Mouse (Mus musculus): ENCODE measurements around the gene Nod2.

Gene Nod2

DNA sequence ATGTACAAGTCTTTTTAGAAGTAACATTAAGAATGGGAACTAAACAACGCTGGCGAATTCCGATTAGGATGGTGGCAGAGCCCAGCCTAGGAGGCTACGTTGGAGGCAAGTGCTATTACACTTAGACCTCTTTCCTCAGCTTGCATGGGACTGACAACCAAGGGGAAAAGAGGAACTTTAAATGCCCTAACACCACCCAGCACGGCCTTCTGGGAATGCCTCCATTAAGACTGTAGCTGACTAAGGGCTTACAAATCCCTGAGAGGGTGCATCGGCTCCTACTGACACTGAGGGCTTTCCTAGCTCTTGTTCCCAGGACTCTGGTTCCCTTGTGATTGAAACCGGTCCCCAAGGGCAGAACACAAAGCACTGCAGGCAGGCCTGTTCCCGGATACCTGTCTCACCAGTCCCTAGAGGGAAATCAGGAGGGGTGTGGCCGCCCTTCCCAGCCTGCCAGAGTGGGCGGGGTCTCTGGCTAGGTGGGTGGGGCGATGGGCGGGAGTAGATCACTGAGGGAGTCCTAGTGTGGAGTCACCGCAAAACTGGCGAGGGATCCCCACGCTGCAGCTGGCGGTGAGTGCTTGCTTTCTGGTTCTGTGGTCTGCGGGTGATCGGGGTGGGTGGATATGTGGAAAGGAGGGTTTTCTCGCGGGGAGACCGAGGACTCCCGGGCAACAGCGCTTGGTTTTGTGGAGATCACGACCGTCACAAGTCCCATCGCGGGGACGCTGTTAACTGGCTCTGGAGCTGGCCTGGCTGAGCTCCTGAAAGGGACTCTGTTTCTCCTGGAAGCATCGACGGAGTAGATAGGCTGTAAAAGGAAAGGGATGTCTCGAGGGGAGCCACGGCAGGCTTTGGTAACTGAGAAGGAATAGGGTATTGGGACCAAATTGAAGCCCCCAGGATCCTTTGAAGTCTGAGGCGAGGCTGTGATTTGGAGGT lies at the start of gene Nod2:
Gene Nod2, plus strand, starts transcription at position 479 of the 942 bp plus-strand sequence.
- DNase-seq (ENCODE audit: low read depth) = no peak

DNA sequence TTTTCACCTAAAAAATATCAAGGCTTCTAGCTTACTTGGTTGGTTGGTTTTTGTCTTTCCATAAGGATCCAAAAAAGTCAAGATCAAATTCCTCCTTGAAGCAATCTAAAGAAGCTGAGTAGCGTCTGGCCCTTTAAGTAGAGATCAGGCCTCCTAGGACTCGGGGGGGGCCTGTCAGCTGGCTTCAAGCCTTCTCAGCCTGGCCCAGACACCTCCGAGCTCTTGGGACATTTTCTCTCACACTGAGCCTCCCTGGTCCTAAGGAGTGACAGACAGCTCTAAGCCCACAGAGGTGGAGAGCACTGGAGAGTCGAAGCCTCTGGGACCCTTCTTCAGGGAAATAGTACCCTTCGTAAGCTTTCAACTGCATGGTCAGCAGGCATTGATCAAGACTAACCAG lies 48.5 kb upstream of the Nod2 start:
- no peak for DNase-seq (ENCODE audit: low read depth)

DNA sequence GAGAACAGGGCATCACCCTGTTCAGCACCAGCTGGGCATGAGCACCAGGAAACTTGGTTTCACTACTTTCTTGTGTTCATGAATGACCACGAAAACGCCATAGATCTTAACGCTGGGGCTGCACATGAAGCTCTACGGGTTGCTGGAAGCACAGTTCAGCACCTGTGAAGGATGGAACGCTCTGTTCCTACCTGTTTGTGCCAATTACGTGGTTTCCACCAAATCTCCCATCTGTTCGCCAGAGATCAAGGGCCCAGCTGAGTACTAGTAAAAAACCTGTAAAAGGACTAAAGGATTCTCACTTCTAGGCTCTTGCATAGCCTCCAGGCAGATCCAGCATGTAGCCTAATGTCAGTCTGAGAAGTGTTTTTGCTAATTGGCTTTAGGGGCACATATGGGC lies 47.6 kb upstream of the Nod2 start:
- DNase-seq (ENCODE audit: low read depth) = no peak

DNA sequence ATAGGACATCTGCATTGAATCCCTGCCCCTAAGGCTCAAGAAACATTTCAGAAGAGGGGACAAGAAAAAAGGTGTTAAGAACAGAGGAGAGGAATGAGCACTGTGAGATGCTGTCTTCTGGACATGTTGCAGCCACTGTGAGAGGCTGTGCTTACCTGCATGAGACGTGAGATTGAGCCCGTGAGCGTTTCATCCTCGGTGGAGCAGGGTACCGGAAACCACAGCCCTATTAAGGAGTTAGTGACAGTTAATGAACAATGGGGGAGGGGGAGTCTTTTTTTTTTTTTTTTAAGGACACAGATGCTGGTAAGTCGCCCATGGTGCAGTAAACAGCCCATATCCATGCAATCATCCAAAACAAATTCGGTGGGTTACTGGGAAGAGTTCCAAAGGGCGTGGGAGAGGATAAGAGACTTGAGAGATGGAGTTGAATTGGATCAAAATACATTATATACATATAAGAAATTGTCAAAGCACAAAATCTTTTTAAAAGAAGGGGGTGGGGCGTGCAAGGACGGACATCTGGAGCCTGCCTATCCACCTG lies 43.6 kb upstream of the Nod2 start:
- DNase-seq (ENCODE audit: low read depth) = no peak

DNA sequence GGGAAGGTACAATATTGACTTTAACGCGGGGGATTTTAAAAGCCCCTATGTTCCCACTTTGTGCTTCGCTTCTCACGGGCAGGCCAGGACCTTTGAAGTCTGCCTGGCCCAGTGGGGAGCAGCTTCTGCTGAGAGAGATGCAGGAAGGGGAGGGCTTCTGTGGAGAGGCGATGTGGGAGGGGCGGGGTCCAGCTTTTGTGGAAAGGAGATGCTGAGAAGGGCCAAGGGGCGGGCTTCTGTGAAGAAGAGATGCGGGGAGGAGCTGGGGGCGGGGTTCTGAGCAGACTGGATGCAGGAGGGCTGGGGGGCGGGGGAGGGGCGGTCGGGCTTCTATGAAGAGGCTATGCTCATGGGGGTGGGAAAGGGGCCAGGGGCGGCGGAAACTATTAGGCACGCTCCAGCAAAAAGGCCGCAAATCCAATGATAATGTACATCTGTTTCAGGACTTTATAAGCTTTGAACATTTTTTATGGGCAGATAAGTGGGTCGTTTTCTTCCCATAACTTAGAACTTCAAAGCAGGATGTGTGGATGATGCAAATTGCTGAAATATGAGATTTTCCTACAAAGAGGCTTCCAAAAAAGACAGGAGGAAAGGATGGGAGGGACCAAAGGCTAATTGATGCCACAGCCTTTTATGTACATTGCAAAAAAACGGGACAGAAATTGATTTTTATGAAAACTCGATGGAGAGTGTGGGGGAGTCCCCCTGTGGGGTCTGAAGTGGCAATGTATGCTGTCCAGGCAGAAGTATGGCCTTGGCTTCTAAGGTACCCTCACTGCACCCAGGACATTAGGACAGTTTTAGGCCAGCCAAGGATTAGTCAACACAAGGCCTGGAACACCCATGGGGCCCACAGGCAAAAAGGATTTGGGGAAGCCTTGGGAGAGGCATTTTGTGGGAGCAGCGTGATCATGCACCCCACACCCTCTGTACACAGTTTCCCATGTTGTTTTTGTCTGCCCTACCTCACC lies 42.8 kb upstream of the Nod2 start:
- DNase-seq (ENCODE audit: low read depth) = no peak

DNA sequence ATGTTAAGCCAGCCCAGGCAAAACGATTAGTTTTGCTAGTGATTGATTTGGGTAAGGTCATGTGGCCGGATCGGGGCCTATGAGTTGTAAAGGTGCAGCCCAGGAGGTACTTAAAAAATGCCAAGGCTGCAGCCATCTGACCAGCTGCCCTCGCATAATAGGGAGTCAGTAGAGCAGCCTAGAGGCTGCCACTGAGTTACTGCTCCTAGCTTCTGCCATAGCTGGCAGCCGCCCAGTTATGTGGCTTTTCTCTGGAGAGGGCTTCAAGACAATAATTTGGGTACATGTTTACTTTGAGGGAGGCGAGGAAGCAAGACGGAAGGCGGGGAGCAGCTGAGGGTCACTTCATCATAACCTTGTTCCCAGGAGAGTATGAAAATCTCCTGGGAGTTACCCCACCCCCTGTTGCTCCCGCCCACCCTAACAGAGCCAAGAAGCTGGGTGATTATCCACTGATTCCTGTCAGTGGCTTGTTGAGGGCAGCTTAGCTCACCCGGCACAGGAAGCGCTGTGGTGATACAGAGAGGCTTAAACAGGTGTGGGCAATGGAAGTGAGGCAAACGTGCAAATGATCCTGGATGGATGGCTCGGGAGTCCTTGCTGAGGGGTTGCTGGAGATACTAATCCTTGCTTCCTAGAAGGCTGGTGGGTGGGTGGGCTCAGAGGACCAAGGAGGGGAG lies 41.6 kb upstream of the Nod2 start:
- no peak for DNase-seq (ENCODE audit: low read depth)

DNA sequence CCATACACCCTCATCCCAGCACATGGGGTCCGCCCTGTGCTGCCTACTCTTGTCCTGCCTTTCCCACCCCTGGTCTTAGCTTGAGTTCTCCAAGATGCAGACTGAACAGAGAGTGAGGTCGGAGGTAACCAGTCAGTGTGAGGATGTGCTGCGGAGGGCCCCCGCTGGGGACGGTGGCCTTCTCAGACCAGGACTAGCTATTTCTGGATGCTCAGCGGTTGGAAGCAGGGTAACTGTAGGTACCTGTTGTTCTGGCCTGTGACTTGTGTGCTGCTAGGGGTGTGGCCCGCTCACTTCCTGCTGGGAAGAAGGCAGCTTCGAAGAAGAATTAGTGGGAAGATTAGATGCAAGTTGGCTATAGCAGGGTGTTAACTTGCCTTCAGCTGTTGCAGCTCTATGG lies 38.1 kb upstream of the Nod2 start:
- no peak for DNase-seq (ENCODE audit: low read depth)

DNA sequence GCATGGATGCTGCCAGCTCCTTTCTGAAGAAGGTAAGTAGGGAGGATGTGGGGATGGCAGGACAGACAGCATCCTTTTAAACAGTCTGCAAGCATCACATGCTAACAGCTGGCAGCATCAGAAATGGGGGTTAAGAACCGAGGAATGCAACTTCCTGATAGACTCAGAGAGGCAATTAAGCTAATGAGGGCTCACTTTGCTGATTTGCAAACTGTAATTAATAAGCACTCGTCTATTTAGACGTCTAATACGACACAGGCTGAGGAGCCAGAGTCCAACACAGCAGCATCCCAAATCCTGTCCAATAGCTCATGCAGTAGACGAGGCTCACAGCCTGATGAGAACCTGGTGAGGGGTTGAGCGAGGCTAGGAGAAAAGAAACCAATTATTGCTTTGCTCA lies 36.8 kb upstream of the Nod2 start:
- DNase-seq (ENCODE audit: low read depth) = no peak

DNA sequence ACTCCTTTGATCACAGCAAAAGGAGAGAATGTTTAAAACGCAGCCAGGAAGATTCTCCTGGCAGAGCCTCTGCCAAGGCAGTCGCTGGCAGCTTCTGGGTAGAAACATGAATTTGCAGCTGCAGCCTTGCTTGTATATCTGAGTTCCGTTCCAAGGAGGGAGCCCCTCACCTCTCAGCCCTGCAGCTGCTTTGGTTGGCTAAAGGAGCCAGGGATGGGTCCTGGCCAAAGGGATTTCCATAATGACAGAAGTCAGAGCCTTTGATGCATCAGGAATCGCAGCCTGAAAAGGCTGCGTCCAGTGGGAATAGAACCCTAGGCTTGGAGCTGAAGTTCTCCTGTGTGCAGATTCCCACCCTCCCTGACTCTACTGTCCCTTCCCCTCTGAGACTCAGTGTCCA lies 32.1 kb upstream of the Nod2 start:
- no peak for DNase-seq (ENCODE audit: low read depth)

DNA sequence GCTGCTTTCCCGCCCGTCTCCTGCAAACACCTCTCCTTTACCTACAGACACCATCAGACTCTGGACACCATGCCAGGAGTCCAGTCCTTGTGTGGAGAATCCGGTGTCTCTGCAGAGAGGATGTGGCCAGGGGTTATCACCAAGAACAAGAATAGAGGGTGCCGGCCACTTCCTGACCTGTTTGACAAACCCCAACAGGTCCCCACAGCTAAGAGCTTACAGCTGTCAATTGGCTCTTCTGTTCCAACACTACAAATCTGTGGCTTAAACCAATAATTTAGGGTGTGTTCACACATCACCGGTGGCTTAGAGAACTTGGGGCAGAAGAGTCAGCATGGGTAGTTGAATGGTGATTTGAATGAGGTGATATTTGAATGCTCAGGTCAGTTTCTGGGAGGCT lies 28.5 kb upstream of the Nod2 start:
- no peak for DNase-seq (ENCODE audit: low read depth)

DNA sequence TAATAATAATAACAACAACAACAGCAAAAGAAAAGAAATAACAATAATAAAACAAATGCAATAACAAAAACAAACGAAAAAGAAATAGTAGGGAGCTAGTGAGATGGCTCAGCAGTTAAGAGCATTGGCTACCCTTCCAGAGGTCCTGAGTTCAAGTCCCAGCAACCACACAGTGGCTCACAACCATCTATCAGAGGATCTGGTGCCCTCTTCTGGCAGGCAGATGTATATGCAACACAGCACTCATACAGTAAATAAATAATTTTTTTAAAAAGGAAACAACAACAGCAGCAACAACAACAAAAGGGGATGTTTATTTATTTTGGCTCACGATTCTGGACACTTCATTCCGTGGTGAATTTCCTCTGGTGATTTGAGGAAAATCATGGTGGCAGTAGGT lies 27.6 kb upstream of the Nod2 start:
- no peak for DNase-seq (ENCODE audit: low read depth)

DNA sequence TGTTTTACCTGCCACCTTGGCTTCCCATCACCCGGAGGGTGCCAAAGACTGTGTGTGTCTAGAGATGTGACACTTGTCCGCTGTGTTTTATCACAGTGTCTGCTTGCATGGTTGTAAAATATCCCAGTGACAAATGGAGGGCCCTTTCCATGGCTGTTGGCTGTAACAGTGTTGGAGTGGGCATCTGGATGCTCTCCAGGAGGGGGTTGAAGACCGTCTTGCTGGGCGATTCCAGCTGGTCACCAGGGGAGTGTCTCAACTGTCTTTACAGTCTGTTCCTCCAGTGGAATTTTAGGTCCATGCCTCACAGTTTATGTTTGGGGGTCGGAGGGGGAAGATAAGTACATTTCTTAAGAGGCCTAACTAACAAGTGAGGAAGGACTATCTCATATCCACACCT lies 26.2 kb upstream of the Nod2 start:
- DNase-seq (ENCODE audit: low read depth) = no peak

DNA sequence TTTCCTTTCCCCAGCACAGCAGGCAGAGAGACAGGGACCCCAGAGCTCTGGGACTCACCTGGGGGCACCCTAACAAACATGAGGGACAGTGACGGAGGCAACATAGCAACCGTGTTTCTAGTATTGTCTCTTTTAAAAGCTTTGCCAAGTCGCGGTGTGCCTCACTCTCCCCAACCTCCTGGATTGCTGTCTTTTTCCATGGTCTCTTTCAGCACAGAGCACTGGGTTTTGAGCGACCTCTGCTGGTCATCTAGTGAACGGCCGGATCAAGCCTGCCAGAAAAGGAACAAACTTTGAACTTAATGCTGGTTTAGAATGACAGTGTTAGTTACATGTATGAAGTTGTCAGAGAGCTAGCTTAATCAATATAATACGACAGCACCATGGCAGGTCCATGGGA lies 25.7 kb upstream of the Nod2 start:
- peak; percentile 26 for DNase-seq (ENCODE audit: low read depth)

DNA sequence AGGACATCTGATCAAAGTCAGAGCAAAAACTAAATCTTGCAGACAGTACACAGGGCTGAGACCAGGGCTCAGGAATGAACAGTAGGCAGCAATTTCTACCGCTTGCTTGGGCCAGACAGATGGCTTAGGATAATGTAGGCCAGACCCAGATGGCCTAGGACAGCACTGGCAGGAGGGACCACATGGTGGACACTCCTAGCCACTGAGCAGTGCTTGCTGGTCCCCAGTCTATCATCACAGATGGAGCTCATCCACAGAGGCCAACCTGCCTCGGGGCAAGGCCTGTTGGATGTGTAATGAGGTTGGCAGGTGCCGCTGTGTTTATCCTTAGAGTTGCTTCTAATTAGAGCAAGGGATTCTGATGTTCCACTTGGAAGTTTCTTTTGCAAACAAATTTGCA lies 23.8 kb upstream of the Nod2 start:
- DNase-seq (ENCODE audit: low read depth) = no peak

DNA sequence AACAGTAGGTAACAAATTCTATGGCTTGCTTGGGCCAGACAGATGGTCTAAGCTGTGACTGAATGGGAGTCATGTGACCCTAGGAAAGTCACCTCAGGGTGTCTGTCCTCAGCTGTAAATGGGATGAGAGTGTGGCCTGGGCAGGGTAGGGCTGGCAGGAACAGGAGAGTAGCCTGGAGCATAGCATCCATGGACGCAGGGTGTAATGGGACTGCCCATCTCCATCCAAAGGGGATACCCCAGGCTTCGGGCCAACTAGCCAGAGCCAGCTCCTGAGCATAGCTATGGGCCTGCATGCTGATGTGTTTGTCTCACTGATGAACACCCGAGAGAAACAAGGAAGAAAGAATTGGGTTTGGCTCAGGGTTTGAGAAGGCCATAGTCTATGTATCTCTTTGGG lies 22.8 kb upstream of the Nod2 start:
- DNase-seq (ENCODE audit: low read depth) = no peak

DNA sequence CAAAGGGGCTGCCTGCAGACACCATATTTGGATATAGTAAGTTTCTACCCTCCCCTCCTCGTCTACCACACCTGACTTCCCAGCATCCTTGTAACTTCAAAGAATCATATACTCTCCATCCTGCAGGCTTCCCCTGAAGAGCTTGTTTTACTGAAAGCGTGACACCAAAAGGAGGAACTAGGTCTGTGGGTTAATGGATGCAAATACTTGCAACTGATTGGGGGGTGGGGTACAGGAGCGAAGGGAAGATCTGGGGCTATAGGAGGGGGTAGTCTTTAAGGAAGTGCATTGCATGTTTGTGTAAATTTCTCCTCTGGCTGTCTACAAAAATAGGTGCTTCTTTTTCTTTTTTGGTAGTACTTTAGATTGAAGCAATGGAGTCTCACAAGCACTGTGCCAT lies 20.7 kb upstream of the Nod2 start:
- DNase-seq (ENCODE audit: low read depth) = no peak

DNA sequence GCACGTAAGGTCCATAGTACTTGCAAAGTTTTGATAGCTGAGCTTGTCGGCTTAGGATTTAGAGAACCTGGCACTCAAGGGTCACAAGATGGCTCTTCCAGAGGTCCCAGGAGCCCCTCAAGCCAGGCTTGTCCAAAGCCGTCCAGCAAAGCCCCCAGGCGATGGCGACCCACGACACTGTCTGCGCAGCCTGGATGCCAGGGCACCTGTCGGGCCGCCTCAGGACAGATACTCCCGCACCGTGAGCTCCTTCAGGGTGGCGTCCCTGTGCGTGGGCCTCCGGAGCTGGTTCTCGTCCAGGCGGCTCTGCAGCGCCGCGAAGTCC lies 20.2 kb upstream of the Nod2 start:
- DNase-seq (ENCODE audit: low read depth) = no peak

DNA sequence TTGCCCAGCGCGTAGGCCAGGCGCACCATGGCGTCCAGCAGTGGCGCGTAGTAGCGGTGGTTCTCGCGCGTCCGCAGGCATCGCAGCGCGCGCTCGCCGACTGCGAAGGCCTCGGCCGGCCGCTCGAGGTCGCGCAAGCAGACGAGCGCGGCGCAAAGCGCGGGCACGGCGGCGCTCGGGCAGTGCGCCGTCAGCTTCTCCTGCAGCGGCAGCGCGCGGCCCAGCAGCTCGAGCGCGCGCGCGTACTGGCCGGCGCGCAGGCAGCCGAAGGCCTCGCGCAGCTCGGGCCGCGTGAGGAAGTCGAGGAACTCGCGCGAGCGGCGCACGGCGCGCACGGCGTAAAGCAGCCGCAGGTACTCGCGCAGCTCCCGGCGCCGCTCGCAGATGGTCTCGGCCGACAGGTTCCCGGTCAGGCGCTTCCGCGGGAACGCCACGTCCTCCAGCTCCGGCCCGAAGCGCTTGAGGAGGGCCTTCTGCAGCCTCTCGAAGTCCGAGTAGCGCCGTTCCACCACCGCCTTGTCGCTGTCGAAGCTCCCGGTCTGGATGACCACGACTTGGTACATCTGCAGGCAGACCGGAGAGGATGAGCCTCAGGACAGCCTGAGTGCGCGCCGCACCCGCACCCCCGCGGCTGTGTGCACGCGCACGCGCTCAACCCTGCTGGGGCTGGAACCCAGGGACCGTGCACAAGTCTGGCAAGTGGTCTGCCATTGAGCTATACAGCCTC lies 19.7 kb upstream of the Nod2 start:
- DNase-seq (ENCODE audit: low read depth) = peak; percentile 65

DNA sequence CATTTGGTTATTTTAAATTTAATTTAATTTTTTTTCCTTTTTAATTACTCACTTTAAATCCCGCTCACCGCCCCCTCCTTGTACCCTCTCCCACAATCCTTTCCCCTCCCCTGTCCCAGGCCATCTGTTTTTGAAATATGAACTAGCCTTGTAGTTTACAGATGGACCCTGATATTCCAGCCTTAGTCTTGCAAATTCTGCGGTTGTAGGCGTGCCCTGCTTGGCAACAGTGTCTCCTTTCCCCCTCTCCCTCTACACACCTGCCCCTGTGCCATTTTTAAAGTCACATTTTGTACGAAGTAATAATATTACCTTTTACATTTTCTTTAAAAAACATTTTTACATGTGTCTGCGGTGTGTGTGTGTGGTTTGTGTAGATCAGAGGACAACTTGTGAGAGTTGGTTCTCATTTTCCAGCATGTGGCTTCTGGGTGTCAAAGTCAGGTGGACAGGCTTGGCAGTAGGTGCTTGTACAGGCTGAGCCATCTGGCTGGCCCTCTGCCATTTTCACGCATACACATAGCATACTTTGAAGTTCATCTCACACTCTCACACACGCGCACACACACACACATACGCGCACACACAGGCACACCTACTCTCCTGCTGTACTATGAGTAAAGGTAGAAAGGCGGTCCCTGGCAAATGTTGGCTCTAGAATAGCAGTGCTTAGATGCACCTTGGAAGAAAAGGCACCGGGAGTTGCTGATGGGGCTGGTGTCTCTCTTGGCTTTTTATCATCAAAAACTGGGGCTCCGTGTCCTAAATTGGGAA lies 18.9 kb upstream of the Nod2 start:
- no peak for DNase-seq (ENCODE audit: low read depth)

DNA sequence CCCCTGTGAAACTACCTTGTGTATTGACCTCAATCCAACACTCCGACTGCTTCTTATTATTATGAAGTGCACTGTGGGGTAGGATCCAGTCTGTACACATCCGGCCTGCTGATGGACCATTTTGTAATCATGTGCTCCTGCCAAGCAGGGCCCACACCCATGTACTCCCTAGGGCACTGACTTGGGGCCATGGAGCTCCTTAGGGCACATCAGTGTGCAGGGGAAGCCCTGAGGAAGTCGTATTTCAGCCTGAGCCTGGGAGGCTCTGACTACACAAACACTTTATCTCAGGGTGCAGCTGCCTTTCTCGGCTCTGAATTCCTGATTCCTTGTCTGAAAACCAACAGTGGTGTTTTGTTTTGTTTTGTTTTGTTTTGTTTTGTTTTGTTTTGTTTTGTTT lies 16.9 kb upstream of the Nod2 start:
- DNase-seq (ENCODE audit: low read depth) = no peak

DNA sequence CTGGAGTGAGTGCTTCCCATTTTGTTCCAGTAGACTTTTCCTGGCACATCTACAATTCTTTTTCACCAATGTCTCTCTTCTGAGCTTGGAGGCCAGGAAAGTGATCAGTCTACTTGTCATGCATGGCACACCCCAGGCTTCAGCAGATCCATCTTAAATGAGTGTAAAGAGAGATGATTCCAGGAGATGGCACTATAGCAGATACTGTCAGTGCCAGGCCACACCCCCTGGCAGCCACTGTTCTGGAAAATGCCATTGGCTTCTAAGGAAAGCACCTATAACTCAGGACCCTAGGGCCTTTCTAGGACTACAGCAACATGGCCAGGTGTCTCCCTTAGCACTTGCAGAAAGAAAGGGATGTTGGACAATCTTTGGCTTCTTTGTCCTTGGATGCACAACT lies 16.0 kb upstream of the Nod2 start:
- DNase-seq (ENCODE audit: low read depth) = no peak

All from fibroblast of lung, adult 2 months (primary cell).